In the genomic region with DNA sequence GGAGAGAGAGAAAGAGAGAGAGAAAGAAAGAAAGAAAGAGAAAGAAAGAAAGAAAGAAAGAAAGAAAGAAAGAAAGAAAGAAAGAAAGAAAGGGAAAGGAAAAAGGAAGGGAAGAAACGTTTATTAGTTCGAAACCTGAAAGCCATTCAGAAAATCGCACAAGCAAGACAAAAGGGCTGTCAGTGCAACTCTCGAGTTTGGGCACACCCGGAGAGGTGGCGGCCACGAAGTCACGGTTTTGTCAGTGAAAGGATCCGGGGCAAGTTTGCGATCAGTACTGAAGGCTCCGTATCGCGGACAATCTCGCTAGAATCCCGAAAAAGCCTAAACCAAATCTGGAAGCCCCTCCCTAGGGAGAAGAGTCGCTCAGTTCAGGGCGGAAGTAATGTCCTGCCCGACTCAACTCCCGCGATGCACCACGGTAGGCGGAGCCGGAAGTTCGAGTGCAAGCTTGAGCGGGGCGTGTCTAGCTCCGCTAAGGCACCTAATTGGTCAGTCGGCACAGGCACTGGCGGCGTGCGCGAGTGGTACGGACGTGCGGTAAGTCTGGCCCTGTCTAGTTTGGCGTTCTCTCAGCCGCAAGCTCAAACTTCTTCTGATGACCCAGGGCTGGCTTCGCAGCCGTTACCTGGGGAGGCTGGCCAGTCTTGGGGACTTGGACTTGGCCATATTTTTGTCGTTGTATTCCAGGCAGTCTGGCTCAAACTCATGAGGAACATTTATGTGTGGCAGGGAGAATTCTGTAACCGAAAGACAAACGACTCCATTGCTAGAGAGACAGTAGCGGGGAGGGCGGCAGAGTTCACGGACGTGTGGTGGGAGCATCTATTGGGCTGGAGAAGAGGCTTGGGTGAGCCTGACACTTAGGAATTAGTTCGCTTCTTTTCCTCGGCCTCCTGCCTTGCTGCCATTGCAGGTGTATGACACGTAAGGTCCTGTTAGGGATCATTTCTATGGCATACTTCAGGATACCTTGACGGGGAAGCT, we compare ENCODE assay signal across 8 mouse cellular contexts. TPM values are rescaled to one million over a fixed set of nuclear protein-coding genes. Genes with fewer than 3 reads are reported as not detected.
DNase-seq lines count a peak whose midpoint lies in the region; ATAC-seq and TF ChIP-seq lines count a peak whose summit lies in the region.

A gene (plus strand): TSS at position 465 of the 987 bp plus-strand sequence.

- peak within 1 kb of the TSS; percentile 87 for H3K27ac ChIP-seq in MEL (ENCODE audit: control insufficient read depth, low read depth, low read length)
- peak within 1 kb of the TSS; percentile 12 for H3K27ac ChIP-seq in cerebellum, adult 2 months (ENCODE audit: insufficient read depth, low read length)
- peak within 1 kb of the TSS; percentile 85 for H3K27ac ChIP-seq in forebrain, postnatal 0 days (ENCODE audit: low read depth, low read length)
- peak within 1 kb of the TSS; percentile 82 for H3K27ac ChIP-seq in lung, embryonic 15.5 days

- TF ChIP-seq POLR2A in MEL (IDR thresholded peaks at IDR 0.05; ENCODE audit: control insufficient read depth in 1 of 2, insufficient read depth in 1 of 2, low read depth in 1 of 2, low read length in 2 of 2, poor library complexity in 1 of 2): peak; percentile 79 to 99
- TF ChIP-seq POLR2A in cerebellum, adult 2 months (IDR thresholded peaks at IDR 0.05; ENCODE audit: borderline replicate concordance, insufficient read depth, low read length): peak; percentile 88

- peak; percentile 100 for ATAC-seq in forebrain, postnatal 0 days
- peak; percentile 100 for ATAC-seq in lung, embryonic 15.5 days (ENCODE audit: borderline replicate concordance, extremely low read depth, low FRiP score, low TSS enrichment)

- no peak for TF ChIP-seq RAD21 in MEL (IDR thresholded peaks at IDR 0.05; ENCODE audit: low read depth, low read length)

- no peak for TF ChIP-seq CTCF in MEL (IDR thresholded peaks at IDR 0.05 in 2 of 3, conservative IDR thresholded peaks at IDR 0.05 in 1 of 3; ENCODE audit: control insufficient read depth in 1 of 3, insufficient read depth in 1 of 3, low read depth in 2 of 3, low read length in 3 of 3, poor library complexity in 1 of 3, severe bottlenecking in 1 of 3)
- no peak for TF ChIP-seq CTCF in cerebellum, adult 2 months (IDR thresholded peaks at IDR 0.05; ENCODE audit: borderline replicate concordance, insufficient read depth, low read depth, low read length)
- TF ChIP-seq CTCF in forebrain, postnatal 0 days (IDR thresholded peaks at IDR 0.05; ENCODE audit: low read depth): no peak

- H3K4me1 ChIP-seq in MEL (ENCODE audit: control insufficient read depth in 1 of 2, insufficient read depth in 2 of 2, low read length in 2 of 2): peaks cover 2 to 11% of the 10 kb centered on the region in 2 experiments; a peak in 3 of 4 replicates
- peaks cover 5% of the 10 kb centered on the region; the same call in 1 of the 2 replicates for H3K4me1 ChIP-seq in cerebellum, adult 2 months (ENCODE audit: control insufficient read depth, insufficient read depth, low read length)
- peaks cover 3% of the 10 kb centered on the region; the same call in 1 of the 2 replicates for H3K4me1 ChIP-seq in forebrain, postnatal 0 days (ENCODE audit: insufficient read depth)
- H3K4me1 ChIP-seq in lung, embryonic 15.5 days: peaks cover 12% of the 10 kb centered on the region

- DNase-seq in MEL (ENCODE audit: low read depth, low spot score): peak; percentile 100
- peak; percentile 96 to 97 for DNase-seq in cerebellum, adult 2 months
- peak; percentile 98 for DNase-seq in forebrain, postnatal 0 days
- peak; percentile 98 for DNase-seq in heart, postnatal 4 days
- DNase-seq in layer of hippocampus, adult 8-10 months (ENCODE audit: low spot score in 2 of 2): peak; percentile 94 to 96
- peak; percentile 95 for DNase-seq in ovary, adult 18-20 months (ENCODE audit: low spot score)
- peak; percentile 99 for DNase-seq in thymus, postnatal 0 days (ENCODE audit: low spot score)

- no peaks in the 10 kb centered on the region for H3K27me3 ChIP-seq in MEL (ENCODE audit: control insufficient read depth in 1 of 2, insufficient read depth in 2 of 2, low read length in 2 of 2)
- no peaks in the 10 kb centered on the region for H3K27me3 ChIP-seq in cerebellum, adult 2 months (ENCODE audit: control insufficient read depth, insufficient read depth, low read length)
- no peaks in the 10 kb centered on the region for H3K27me3 ChIP-seq in forebrain, postnatal 0 days (ENCODE audit: insufficient read depth, low read length)
- H3K27me3 ChIP-seq in lung, embryonic 15.5 days: no peaks in the 10 kb centered on the region

- under 1% methylated on average over 50 of the region's 50 CpGs for WGBS in cerebellum, adult 2 months
- WGBS in forebrain, postnatal 0 days: 1% methylated on average over 50 of the region's 50 CpGs
- under 1% methylated on average over 50 of the region's 50 CpGs for WGBS in lung, embryonic 15.5 days

- peaks cover 0 to 11% of the 10 kb centered on the region in 2 experiments; a peak in 2 of 4 replicates for H3K36me3 ChIP-seq in MEL (ENCODE audit: control insufficient read depth in 1 of 2, insufficient read depth in 2 of 2, low read length in 2 of 2)
- H3K36me3 ChIP-seq in forebrain, postnatal 0 days (ENCODE audit: insufficient read depth): 0 out of 2 replicates have a peak, but pooled peaks cover under 1% of the 10 kb centered on the region
- no peaks in the 10 kb centered on the region for H3K36me3 ChIP-seq in lung, embryonic 15.5 days

- H3K4me2 ChIP-seq in forebrain, postnatal 0 days (ENCODE audit: low read depth): peak within 1 kb of the TSS; percentile 76
- H3K4me2 ChIP-seq in lung, embryonic 15.5 days: peak within 1 kb of the TSS; percentile 78

- no peaks in the 10 kb centered on the region for H3K9me3 ChIP-seq in MEL (replicated peaks; ENCODE audit: insufficient read depth, low read length)
- no peaks in the 10 kb centered on the region for H3K9me3 ChIP-seq in forebrain, postnatal 0 days (ENCODE audit: low read length)
- no peaks in the 10 kb centered on the region for H3K9me3 ChIP-seq in lung, embryonic 15.5 days

- H3K79me2 ChIP-seq in MEL (ENCODE audit: control insufficient read depth, insufficient read depth, low read length, poor library complexity): no peaks in the 10 kb centered on the region; the same call in 1 of the 2 replicates

- H3K9ac ChIP-seq in MEL (ENCODE audit: control insufficient read depth, low read depth, low read length, poor library complexity, severe bottlenecking): peak within 1 kb of the TSS; percentile 92
- peak within 1 kb of the TSS; percentile 56 for H3K9ac ChIP-seq in forebrain, postnatal 0 days
- peak within 1 kb of the TSS; percentile 69 for H3K9ac ChIP-seq in lung, embryonic 15.5 days

- TF ChIP-seq EP300 in MEL (IDR thresholded peaks at IDR 0.05; ENCODE audit: low read depth in 1 of 2, low read length in 2 of 2): peak in 1 of 2 experiments; percentile 36; a peak in 1 of 4 replicates

- peak within 1 kb of the TSS; percentile 85 to 99 for H3K4me3 ChIP-seq in MEL (ENCODE audit: control insufficient read depth in 1 of 2, insufficient read depth in 1 of 2, low read depth in 2 of 2, low read length in 2 of 2)
- H3K4me3 ChIP-seq in cerebellum, adult 2 months (replicated peaks; ENCODE audit: insufficient read depth, low read depth, low read length): peak within 1 kb of the TSS; percentile 94
- peak within 1 kb of the TSS; percentile 52 for H3K4me3 ChIP-seq in forebrain, postnatal 0 days (ENCODE audit: low read depth, low read length)
- peak within 1 kb of the TSS; percentile 58 for H3K4me3 ChIP-seq in lung, embryonic 15.5 days

TF ChIP-seq in MEL, 35 proteins besides CTCF, POLR2A, EP300 and RAD21 (continues in another document):
- no peak for TF ChIP-seq CHD1 (IDR thresholded peaks at IDR 0.05; ENCODE audit: low read depth, low read length)
- no peak for TF ChIP-seq RCOR1 (IDR thresholded peaks at IDR 0.05; ENCODE audit: low read depth, low read length)
- peak; percentile 63 for TF ChIP-seq NRF1 (IDR thresholded peaks at IDR 0.05; ENCODE audit: insufficient read depth, low read depth, low read length, poor library complexity, severe bottlenecking)
- peak; percentile 31; the same call in 1 of the 2 replicates for TF ChIP-seq ZNF384 (IDR thresholded peaks at IDR 0.05; ENCODE audit: low read depth, low read length)
- TF ChIP-seq ELF1 (IDR thresholded peaks at IDR 0.05; ENCODE audit: low read depth, low read length): peak; percentile 98
- TF ChIP-seq KAT2A (conservative IDR thresholded peaks at IDR 0.05; ENCODE audit: low read depth, low read length): peak; percentile 91
- TF ChIP-seq MXI1 (IDR thresholded peaks at IDR 0.05; ENCODE audit: low read depth, low read length): peak; percentile 95
- peak; percentile 98 for TF ChIP-seq ZMIZ1 (IDR thresholded peaks at IDR 0.05; ENCODE audit: low read depth, low read length)
- TF ChIP-seq MYB (IDR thresholded peaks at IDR 0.05; ENCODE audit: low read depth, low read length): no peak
- no peak for TF ChIP-seq MEF2A (IDR thresholded peaks at IDR 0.05; ENCODE audit: extremely low read depth, insufficient replicate concordance, low read depth, low read length, poor library complexity, severe bottlenecking)
- TF ChIP-seq TAL1 (IDR thresholded peaks at IDR 0.05; ENCODE audit: low read length): no peak
- TF ChIP-seq UBTF (IDR thresholded peaks at IDR 0.05; ENCODE audit: borderline replicate concordance, insufficient read depth, low read depth, low read length): 0 out of 2 replicates have a peak, but pooled peaks have one; percentile 29
- TF ChIP-seq POLR2AphosphoS2 (IDR thresholded peaks at IDR 0.05; ENCODE audit: low read length): peak; percentile 97
- no peak for TF ChIP-seq ZKSCAN1 (IDR thresholded peaks at IDR 0.05; ENCODE audit: low read depth, low read length)
- peak; percentile 92 for TF ChIP-seq TBP (IDR thresholded peaks at IDR 0.05; ENCODE audit: low read depth, low read length)
- TF ChIP-seq CHD2 (IDR thresholded peaks at IDR 0.05; ENCODE audit: low read length): peak; percentile 85
- TF ChIP-seq GATA1 (IDR thresholded peaks at IDR 0.05; ENCODE audit: low read depth, low read length): no peak
- TF ChIP-seq E2F4 (IDR thresholded peaks at IDR 0.05; ENCODE audit: borderline replicate concordance, low read depth, low read length): no peak
- peak; percentile 50 for TF ChIP-seq USF1 (IDR thresholded peaks at IDR 0.05; ENCODE audit: low read depth, low read length)

RNA-seq across cellular contexts. Expression of the gene that starts here (rescaled TPM):
- total RNA-seq in MEL (2012; rRNA removed): 13.0 and 14.6 TPM in 2 replicates
- polyA plus RNA-seq in MEL (2012; ENCODE audit: insufficient read depth in 1 of 2, insufficient read length in 2 of 2, low read depth in 1 of 2, low replicate concordance in 2 of 2, missing spikeins in 1 of 2): 10 to 100 TPM in 1 of 2 experiments, not detected in 1; 14.7 TPM
- polyA plus RNA-seq in cerebellum, adult 2 months (2012; rRNA removed): 16.3 and 17.6 TPM in 2 replicates
- 21.4 and 21.9 TPM in 2 replicates for total RNA-seq in forebrain, postnatal 0 days (2014; rRNA removed)
- polyA plus RNA-seq in forebrain, postnatal 0 days (2015; fragmentation: Nextera tagmentation; extraction: Ambion mirVana): 19.4 and 23.2 TPM in 2 replicates
- total RNA-seq in heart, postnatal 4 days (2021): 1 to 10 TPM; 8.6 to 9.1 TPM
- 10 to 100 TPM; 14.4 to 17.1 (median 14.9) TPM for total RNA-seq in layer of hippocampus, adult 8-10 months (2022)
- polyA plus RNA-seq in lung, embryonic 15.5 days (2015; fragmentation: Nextera tagmentation; extraction: Ambion mirVana): 23.2 and 24.6 TPM in 2 replicates
- 20.9 and 23.6 TPM in 2 replicates for polyA plus RNA-seq in thymus, postnatal 0 days (2015; fragmentation: Nextera tagmentation; extraction: Ambion mirVana)

Comparison
In these comparisons a context has a peak if more than half of its experiments do, and no peak if none do; other contexts are left out.
1. Peak in every context shown above with its lines: DNase-seq, ATAC-seq, H3K4me3 ChIP-seq and H3K27ac ChIP-seq.
2. H3K27ac ChIP-seq: peak in every context shown above with its lines; median percentile 87 in MEL; 85 in forebrain, postnatal 0 days; 82 in lung, embryonic 15.5 days; 12 in cerebellum, adult 2 months.